8 mouse cellular contexts compared by ENCODE assay signal in genomic region chr3:122421042-122421702, GRCm38 (mm10).
DNase-seq lines count a peak whose midpoint lies in the region; ATAC-seq and TF ChIP-seq lines count a peak whose summit lies in the region.

No protein-coding gene starts in this region.

- 17% methylated on average over 13 of the region's 13 CpGs for WGBS in liver, embryonic 13.5 days (ENCODE audit: insufficient replicate concordance)

- no peak for TF ChIP-seq POLR2A in testis, adult 2 months (IDR thresholded peaks at IDR 0.05; ENCODE audit: control insufficient read depth, low read depth, low read length)

- ATAC-seq in liver, embryonic 13.5 days (ENCODE audit: low read depth) = no peak

- no peaks in the 10 kb centered on the region for H3K9me3 ChIP-seq in liver, embryonic 13.5 days (replicated peaks)

- intact Hi-C loops in gastrocnemius, adult 2 months (cut with DNase I) = loop anchor here (5.0 kb wide), 1 partner anchor 41 kb away; no protein-coding TSS in a partner anchor

- DNase-seq in gastrocnemius, adult 2 months = no peak
- no peak for DNase-seq in gastrocnemius, postnatal 10 days
- DNase-seq in testis, postnatal 10 days (ENCODE audit: low spot score) = no peak
- no peak for DNase-seq in liver, embryonic 13.5 days
- DNase-seq in adipocyte (ENCODE audit: low spot score) = no peak
- DNase-seq in right cerebral cortex, postnatal 4 days = no peak
- no peak for DNase-seq in layer of hippocampus, adult 18-20 months (ENCODE audit: low spot score in 2 of 2)

- no peaks in the 10 kb centered on the region; the same call in 1 of the 2 replicates for H3K27me3 ChIP-seq in testis, adult 2 months (ENCODE audit: control insufficient read depth, insufficient read depth, low read length)
- peaks cover 50% of the 10 kb centered on the region for H3K27me3 ChIP-seq in liver, embryonic 13.5 days

- peak overlapping the region; percentile 86 for H3K4me3 ChIP-seq in gastrocnemius, adult 2 months
- H3K4me3 ChIP-seq in testis, adult 2 months (ENCODE audit: control insufficient read depth, low read depth, low read length) = peak overlapping the region; percentile 43
- H3K4me3 ChIP-seq in liver, embryonic 13.5 days (replicated peaks) = peak overlapping the region; percentile 59

- H3K9ac ChIP-seq in liver, embryonic 13.5 days = peak overlapping the region; percentile 61; the same call in 1 of the 2 replicates

- no peak for TF ChIP-seq CTCF in gastrocnemius, adult 2 months (IDR thresholded peaks at IDR 0.05)
- no peak for TF ChIP-seq CTCF in testis, adult 2 months (IDR thresholded peaks at IDR 0.05; ENCODE audit: control insufficient read depth, insufficient read depth, insufficient replicate concordance, low read depth, low read length)

- H3K4me1 ChIP-seq in testis, adult 2 months (ENCODE audit: control insufficient read depth, insufficient read depth, low read length) = peaks cover 20% of the 10 kb centered on the region
- peaks cover 19% of the 10 kb centered on the region; the same call in 1 of the 2 replicates for H3K4me1 ChIP-seq in liver, embryonic 13.5 days (replicated peaks)

- peak overlapping the region; percentile 66 for H3K4me2 ChIP-seq in liver, embryonic 13.5 days

- H3K36me3 ChIP-seq in testis, adult 2 months (ENCODE audit: control insufficient read depth, insufficient read depth, low read length) = no peaks in the 10 kb centered on the region
- H3K36me3 ChIP-seq in liver, embryonic 13.5 days = no peaks in the 10 kb centered on the region

- H3K27ac ChIP-seq in gastrocnemius, adult 2 months = no peak overlapping the region
- H3K27ac ChIP-seq in testis, adult 2 months (ENCODE audit: control insufficient read depth, insufficient read depth, low read depth, low read length) = peak overlapping the region; percentile 5; the same call in 1 of the 2 replicates
- no peak overlapping the region; the same call in 1 of the 2 replicates for H3K27ac ChIP-seq in liver, embryonic 13.5 days
